Comparison of ENCODE assay signal across 8 mouse cellular contexts in the genomic region with DNA sequence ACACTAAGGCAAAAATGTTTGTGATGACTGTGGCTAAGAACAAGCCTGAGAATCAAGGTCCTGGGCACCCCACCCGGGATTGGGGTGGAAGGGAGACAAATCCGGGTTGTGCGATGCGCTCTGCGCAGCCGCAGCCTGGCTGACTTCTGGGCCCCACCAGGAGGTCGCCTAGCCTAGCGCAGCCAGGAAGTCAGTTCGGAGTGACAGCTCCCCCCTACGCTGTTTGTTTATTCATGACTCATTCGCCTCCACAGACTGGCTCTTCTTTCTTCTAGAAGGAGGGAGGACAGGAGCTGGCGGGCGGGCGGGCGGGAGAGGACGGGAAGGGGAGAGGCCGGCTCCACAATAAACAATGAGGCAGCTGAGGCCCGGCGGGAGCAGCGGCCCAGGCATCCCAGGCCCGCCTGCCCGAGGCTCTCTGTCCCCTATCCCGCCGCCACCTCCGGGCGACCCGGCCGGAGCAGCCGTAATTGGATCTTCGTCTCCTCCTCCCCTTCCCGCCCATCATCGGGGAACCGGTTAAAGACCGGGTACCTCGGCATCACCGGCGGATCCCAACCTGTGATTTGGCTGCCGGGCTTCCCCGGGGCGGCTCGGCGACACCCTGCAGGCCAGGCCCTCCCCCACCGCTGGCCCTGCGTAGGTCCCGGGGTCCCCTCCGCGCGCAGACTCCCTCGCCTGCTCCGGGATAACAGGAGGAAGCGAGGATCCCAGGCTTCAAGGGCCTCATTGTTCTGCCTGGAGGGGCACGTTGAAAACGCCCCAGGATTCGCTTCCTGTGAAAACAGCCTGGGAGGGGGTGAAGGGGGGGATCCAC.
DNase-seq lines count a peak whose midpoint lies in the region; ATAC-seq lines count a peak whose summit lies in the region.

No protein-coding gene starts in this region.

- H3K9me3 ChIP-seq in hindbrain, embryonic 14.5 days (ENCODE audit: control insufficient read depth, low read length) = no peaks in the 10 kb centered on the region

- H3K4me3 ChIP-seq in hindbrain, embryonic 14.5 days (replicated peaks; ENCODE audit: low read length) = peak overlapping the region; percentile 31

- no peaks in the 10 kb centered on the region for H3K27me3 ChIP-seq in hindbrain, embryonic 14.5 days (ENCODE audit: control insufficient read depth, insufficient read depth, low read length)

- H3K4me1 ChIP-seq in hindbrain, embryonic 14.5 days (replicated peaks; ENCODE audit: control insufficient read depth, insufficient read depth, low read length) = peaks cover 34% of the 10 kb centered on the region

- peak overlapping the region; percentile 59 for H3K4me2 ChIP-seq in hindbrain, embryonic 14.5 days (replicated peaks)

- peak; percentile 76 for DNase-seq in MEL-GATA-1-ER (ENCODE audit: extremely low read depth, low read depth)
- DNase-seq in cerebellum, adult 9-11 months = peak; percentile 96
- DNase-seq in frontal cortex, postnatal 25 days (ENCODE audit: low spot score in 2 of 2) = peak; percentile 57 to 71
- peak; percentile 85 for DNase-seq in hindbrain, embryonic 14.5 days (ENCODE audit: low spot score)
- DNase-seq in layer of hippocampus, postnatal 25 days (ENCODE audit: extremely low spot score in 1 of 2, low spot score in 1 of 2) = peak; percentile 62 to 71
- peak; percentile 84 for DNase-seq in lung, postnatal 14 days
- peak; percentile 18 for DNase-seq in retina, adult 2 months (ENCODE audit: low read depth, low spot score)
- DNase-seq in thymus, postnatal 25 days = peak; percentile 90

- WGBS in hindbrain, embryonic 14.5 days = under 1% methylated on average over 42 of the region's 54 CpGs

- H3K27ac ChIP-seq in hindbrain, embryonic 14.5 days = peak overlapping the region; percentile 100

- no peaks in the 10 kb centered on the region for H3K36me3 ChIP-seq in hindbrain, embryonic 14.5 days (replicated peaks; ENCODE audit: control insufficient read depth, insufficient read depth)

- H3K9ac ChIP-seq in hindbrain, embryonic 14.5 days = peak overlapping the region; percentile 70

- ATAC-seq in hindbrain, embryonic 14.5 days (ENCODE audit: low FRiP score) = peak; percentile 93

Comparison
In these comparisons a context has a peak if more than half of its experiments do, and no peak if none do; other contexts are left out.
1. Peak in every context shown above with its lines: DNase-seq, ATAC-seq, H3K4me3 ChIP-seq and H3K27ac ChIP-seq.
2. DNase-seq: peak in every context shown above with its lines; median percentile 96 in cerebellum, adult 9-11 months; 90 in thymus, postnatal 25 days; 85 in hindbrain, embryonic 14.5 days; 84 in lung, postnatal 14 days; 76 in MEL-GATA-1-ER; 66 in layer of hippocampus, postnatal 25 days; 64 in frontal cortex, postnatal 25 days; 18 in retina, adult 2 months.